Mouse (Mus musculus) adrenal gland, adult 10 weeks (tissue): Measurements from ENCODE around the gene Gucy1a1. TPM values are rescaled to one million over a fixed set of nuclear protein-coding genes. Genes with fewer than 3 reads are reported as not detected.

Source experiments
- polyA plus RNA-seq: library from polyadenylated mRNA; stranded (reverse); fragments of 350-450 nt; fragmentation: Illumina TruSeq; extraction: RNeasy Lipid Tissue Mini Kit (QIAGEN cat#74804); gene quantifications from one replicate; pipeline ENCODE4 v1.2.3, GENCODE M21; 2014; ENCODE audit warnings: low read depth, low replicate concordance

The Gucy1a1 gene
- 69.6 TPM for polyA plus RNA-seq

GRCm38 (mm10) chr3:82145126-82145901, at the start of gene Gucy1a1:
TSS of gene Gucy1a1 (minus strand) at chr3:82145789.

DNA sequence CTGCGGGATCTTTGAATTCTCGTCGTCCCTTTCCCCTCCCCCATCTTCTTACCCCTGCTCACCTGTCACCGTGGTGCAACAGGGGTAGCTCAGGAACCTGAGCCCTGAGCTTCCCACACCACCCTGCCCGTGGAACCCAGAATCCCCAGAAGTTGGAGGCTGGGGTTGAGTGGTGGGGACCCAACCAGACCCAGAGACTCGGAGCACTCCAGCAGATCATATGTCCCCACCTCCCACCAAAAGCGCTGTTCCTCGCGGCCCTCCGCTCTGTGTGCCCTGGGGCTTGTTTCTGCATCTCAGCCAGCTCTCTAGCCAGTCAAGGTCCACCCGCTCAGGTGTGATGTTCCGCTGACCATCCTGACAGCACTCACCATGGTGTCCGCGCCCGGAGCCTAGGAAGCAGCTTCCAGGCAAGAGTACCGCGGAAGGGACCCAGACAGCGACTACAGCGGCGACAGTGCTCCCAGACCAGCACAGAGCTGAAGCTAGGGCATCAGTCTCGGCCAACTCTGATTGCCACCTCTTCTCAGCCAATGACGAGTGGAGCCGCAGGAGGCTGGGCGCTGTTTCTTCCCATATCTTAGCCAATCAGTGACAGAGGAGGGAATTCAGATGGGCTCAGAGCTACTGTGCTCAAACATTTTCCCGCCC, 71.3 kb downstream of the Gucy1a1 start, which contains the start of gene Gucy1b1:
Gene Gucy1b1, minus strand, starts transcription at position 489 of the 651 bp plus-strand sequence.

Other genes starting within 250 kb of the Gucy1a1 start
- gene Ctso, start 213.2 kb downstream of the Gucy1a1 start, polyA plus RNA-seq: 290 TPM
- gene Tdo2, start 169.6 kb downstream of the Gucy1a1 start, polyA plus RNA-seq: 1.9 TPM
- not detected for gene Asic5, start 163.5 kb downstream of the Gucy1a1 start, polyA plus RNA-seq
- 24.5 TPM for gene Gucy1b1, start 71.1 kb downstream of the Gucy1a1 start, polyA plus RNA-seq
- gene Map9, start 212.3 kb upstream of the Gucy1a1 start, polyA plus RNA-seq: 13.6 TPM